Mouse (Mus musculus) forebrain, embryonic 16.5 days (tissue): Measurements from ENCODE around the gene Btbd9. TPM values are rescaled to one million over a fixed set of nuclear protein-coding genes. Genes with fewer than 3 reads are reported as not detected.

Experiments
- ATAC-seq: fragments of 200-750 bp; cut with Nextera tagmentation; 2 replicates; pipeline ENCODE4 v1.8.0; 2017; ENCODE audit warnings: mild to moderate bottlenecking, moderate library complexity
- H3K27ac ChIP-seq: fragments of 300-500 bp; sonication (generic); 2 replicates; pipeline ENCODE4 v1.5.1; 2014; ENCODE audit warnings: low read length, control low read depth
- H3K27me3 ChIP-seq: fragments of 300-500 bp; sonication (generic); replicated peaks from 2 replicates; pipeline ENCODE4 v1.6.1; 2014; ENCODE audit warnings: low read length; ENCODE audit not compliant: control insufficient read depth, insufficient read depth
- H3K36me3 ChIP-seq: fragments of 300-500 bp; sonication (generic); 2 replicates; pipeline ENCODE4 v1.6.1; 2014; ENCODE audit not compliant: control insufficient read depth, insufficient read depth
- H3K4me1 ChIP-seq: fragments of 300-500 bp; sonication (generic); replicated peaks from 2 replicates; pipeline ENCODE4 v1.6.1; 2014; ENCODE audit warnings: low read length; ENCODE audit not compliant: control insufficient read depth, insufficient read depth
- H3K4me2 ChIP-seq: fragments of 300-500 bp; sonication (generic); 2 replicates; pipeline ENCODE4 v1.6.1; 2014; ENCODE audit warnings: mild to moderate bottlenecking, low read length, control low read depth
- H3K4me3 ChIP-seq: fragments of 300-500 bp; sonication (generic); replicated peaks from 2 replicates; pipeline ENCODE4 v1.5.1; 2014; ENCODE audit warnings: mild to moderate bottlenecking, low read length, control low read depth
- H3K9ac ChIP-seq: fragments of 300-500 bp; sonication (generic); replicated peaks from 2 replicates; pipeline ENCODE4 v1.6.1; 2014; ENCODE audit warnings: low read depth, low read length, control low read depth
- H3K9me3 ChIP-seq: fragments of 300-500 bp; sonication (generic); 2 replicates; pipeline ENCODE4 v1.6.1; 2016; ENCODE audit warnings: low read length; ENCODE audit not compliant: control insufficient read depth
- WGBS: fragments of 180-500 bp; shearing (Covaris S2); extraction: QIAGEN DNeasy Blood & Tissue Kit; methylation state at CpG from one replicate; pipeline ENCODE4 v1.1.7; 2014; 5-methylcytosine and 5-hydroxymethylcytosine counted together
- polyA plus RNA-seq: library from polyadenylated mRNA; unstranded; fragments of >200 nt; fragmentation: Nextera tagmentation; extraction: Ambion mirVana; gene quantifications from 2 replicates; pipeline ENCODE4 v1.2.1, GENCODE M21; 2015

Btbd9 gene
- polyA plus RNA-seq, 1 experiment from 2014 or later = 141 TPM

DNA sequence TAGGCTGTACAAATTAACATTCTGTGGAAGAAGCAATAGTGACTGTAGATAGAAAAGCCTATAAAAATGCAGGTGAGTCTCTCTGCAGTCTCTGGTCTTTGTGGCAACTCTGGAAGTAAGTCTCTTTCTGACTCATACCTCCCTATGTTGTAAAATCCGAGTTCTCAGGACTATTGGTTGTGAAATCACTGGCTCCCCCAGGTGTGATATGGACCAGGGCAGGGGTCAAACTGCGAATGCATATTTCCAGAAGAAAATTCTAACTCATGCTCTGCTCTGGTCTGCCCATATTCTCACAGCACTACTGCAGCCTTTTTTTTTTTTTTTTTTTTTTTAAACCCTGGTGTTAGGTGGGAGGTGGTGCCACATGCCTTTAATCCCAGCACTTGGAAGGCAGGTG lies 312.8 kb downstream of the Btbd9 start:
- Histone ChIP-seq H3K4me1 (peaks cover 17% of the 10 kb centered on the region), H3K4me2 (no peak overlapping the region), H3K9ac (no peak overlapping the region), H3K27ac (no peak overlapping the region), H3K27me3 (no peaks in the 10 kb centered on the region), H3K36me3 (no peaks in the 10 kb centered on the region), H3K9me3 (no peaks in the 10 kb centered on the region), H3K4me3 (no peak overlapping the region)
- no peak for ATAC-seq
- 83% methylated on average over 2 of the region's 2 CpGs for WGBS

DNA sequence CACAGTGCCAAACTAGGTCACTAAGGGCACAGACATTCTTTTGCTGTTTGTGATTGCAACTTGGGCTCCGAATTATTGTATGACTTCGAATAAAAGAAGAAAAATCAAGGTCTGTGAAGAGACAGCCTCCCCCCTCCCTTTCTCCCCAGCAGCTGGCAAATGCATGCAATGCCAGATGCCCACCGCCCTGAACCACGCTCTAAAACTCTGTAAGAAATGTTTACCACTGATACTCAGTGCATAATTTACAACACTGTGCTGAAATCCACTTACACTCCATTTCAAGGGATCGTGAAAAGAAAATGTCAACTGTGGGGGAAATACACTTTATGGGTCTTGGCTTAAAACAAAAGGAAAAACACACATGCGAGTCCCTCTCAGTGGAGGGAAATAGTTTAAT lies 313.3 kb downstream of the Btbd9 start:
- no peaks in the 10 kb centered on the region for H3K9me3 ChIP-seq
- H3K4me3 ChIP-seq = no peak overlapping the region
- ATAC-seq = peak; percentile 47; the same call in 1 of the 2 replicates
- no peak overlapping the region for H3K9ac ChIP-seq
- H3K4me1 ChIP-seq = peaks cover 17% of the 10 kb centered on the region
- no peaks in the 10 kb centered on the region for H3K36me3 ChIP-seq
- no peaks in the 10 kb centered on the region for H3K27me3 ChIP-seq
- H3K4me2 ChIP-seq = no peak overlapping the region
- H3K27ac ChIP-seq = no peak overlapping the region
- 33% methylated on average over 6 of the region's 6 CpGs for WGBS

DNA sequence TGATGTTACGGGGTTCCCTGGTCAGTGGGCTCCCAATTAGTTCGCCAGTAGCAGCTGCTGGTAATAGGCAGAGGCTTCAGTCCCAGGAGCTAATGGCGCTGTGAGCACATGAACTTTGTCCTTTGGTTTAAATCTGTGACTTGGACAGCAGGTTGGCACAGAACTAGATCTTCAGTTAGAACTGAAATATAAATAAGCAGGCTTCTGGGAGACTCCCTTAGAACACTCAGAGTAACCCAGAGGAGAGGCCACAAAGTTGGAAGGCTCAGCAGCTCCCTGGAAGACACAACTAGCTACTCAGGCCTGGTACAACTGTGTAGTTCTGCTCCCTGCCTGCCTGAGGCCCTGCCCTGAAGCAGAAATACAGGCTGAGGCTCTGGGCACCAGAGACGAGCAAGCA lies 313.8 kb downstream of the Btbd9 start:
- Histone ChIP-seq H3K9ac (no peak overlapping the region), H3K27ac (no peak overlapping the region), H3K27me3 (no peaks in the 10 kb centered on the region), H3K36me3 (no peaks in the 10 kb centered on the region), H3K9me3 (no peaks in the 10 kb centered on the region), H3K4me2 (no peak overlapping the region), H3K4me1 (peaks cover 17% of the 10 kb centered on the region), H3K4me3 (no peak overlapping the region)
- 54% methylated on average over 4 of the region's 4 CpGs for WGBS
- no peak for ATAC-seq

DNA sequence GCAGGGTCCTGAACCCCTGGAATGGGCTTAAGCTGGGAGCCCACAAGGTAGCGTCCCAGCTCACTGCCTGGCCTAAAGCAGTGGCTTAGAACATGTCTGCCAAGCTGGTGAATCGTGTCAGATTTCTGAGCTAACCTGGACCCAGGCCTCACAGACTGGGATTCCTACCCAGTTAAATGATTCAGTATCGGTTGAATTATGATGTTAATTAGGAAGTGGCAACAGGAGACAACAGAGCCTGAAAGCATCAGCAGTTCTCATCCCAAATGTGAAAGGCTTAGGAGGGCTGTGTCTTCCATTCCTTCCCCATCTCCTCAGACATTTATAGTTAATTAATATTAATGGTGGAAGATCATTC lies 314.3 kb downstream of the Btbd9 start:
- H3K27ac ChIP-seq = no peak overlapping the region
- 57% methylated on average over 3 of the region's 3 CpGs for WGBS
- H3K9ac ChIP-seq = no peak overlapping the region
- no peaks in the 10 kb centered on the region for H3K27me3 ChIP-seq
- no peak overlapping the region for H3K4me2 ChIP-seq
- H3K9me3 ChIP-seq = no peaks in the 10 kb centered on the region
- H3K36me3 ChIP-seq = no peaks in the 10 kb centered on the region
- no peak for ATAC-seq
- H3K4me3 ChIP-seq = no peak overlapping the region
- H3K4me1 ChIP-seq = peaks cover 17% of the 10 kb centered on the region

- Histone ChIP-seq H3K27ac (no peak overlapping the region), H3K27me3 (no peaks in the 10 kb centered on the region), H3K4me3 (no peak overlapping the region), H3K4me1 (peaks cover 22% of the 10 kb centered on the region), H3K4me2 (no peak overlapping the region), H3K9ac (no peak overlapping the region), H3K9me3 (no peaks in the 10 kb centered on the region), H3K36me3 (no peaks in the 10 kb centered on the region)
- WGBS = 67% methylated on average over 10 of the region's 10 CpGs
- no peak for ATAC-seq
Observed at GRCm38 (mm10) chr17:30261307-30261982, 314.8 kb downstream of the Btbd9 start.

GRCm38 (mm10) chr17:30260641-30261306 lies 315.5 kb downstream of the Btbd9 start:
- H3K9me3 ChIP-seq = no peaks in the 10 kb centered on the region
- WGBS = 69% methylated on average over 6 of the region's 6 CpGs
- H3K4me3 ChIP-seq = no peak overlapping the region
- H3K27ac ChIP-seq = no peak overlapping the region
- no peak overlapping the region for H3K9ac ChIP-seq
- H3K4me2 ChIP-seq = no peak overlapping the region
- no peaks in the 10 kb centered on the region for H3K27me3 ChIP-seq
- H3K36me3 ChIP-seq = no peaks in the 10 kb centered on the region
- ATAC-seq = no peak
- peaks cover 27% of the 10 kb centered on the region for H3K4me1 ChIP-seq

DNA sequence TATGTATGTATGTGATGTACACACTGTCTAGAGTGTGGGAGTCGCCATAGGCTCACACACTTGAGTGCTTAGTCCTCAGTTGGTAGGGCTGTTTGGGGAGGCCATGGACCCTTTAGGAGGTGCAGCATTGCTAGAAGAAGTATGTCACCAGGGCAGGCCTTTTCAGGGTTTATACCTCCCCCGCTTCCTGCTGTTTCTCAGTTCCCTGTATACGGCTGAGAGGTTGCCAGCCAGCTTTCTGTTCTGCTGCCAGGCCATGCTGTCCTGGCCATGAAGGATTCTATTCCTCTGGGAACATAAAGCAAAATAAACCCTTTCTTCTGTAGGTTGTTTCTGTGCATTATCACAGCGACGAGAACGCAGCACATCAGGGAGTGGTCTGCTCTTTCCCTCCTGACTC lies 316.4 kb downstream of the Btbd9 start:
- no peak for ATAC-seq
- 71% methylated on average over 6 of the region's 6 CpGs for WGBS
- no peak overlapping the region for H3K4me3 ChIP-seq
- no peaks in the 10 kb centered on the region for H3K27me3 ChIP-seq
- H3K36me3 ChIP-seq = no peaks in the 10 kb centered on the region
- H3K4me1 ChIP-seq = peaks cover 29% of the 10 kb centered on the region
- no peak overlapping the region for H3K4me2 ChIP-seq
- H3K9ac ChIP-seq = no peak overlapping the region
- H3K27ac ChIP-seq = no peak overlapping the region
- no peaks in the 10 kb centered on the region for H3K9me3 ChIP-seq

DNA sequence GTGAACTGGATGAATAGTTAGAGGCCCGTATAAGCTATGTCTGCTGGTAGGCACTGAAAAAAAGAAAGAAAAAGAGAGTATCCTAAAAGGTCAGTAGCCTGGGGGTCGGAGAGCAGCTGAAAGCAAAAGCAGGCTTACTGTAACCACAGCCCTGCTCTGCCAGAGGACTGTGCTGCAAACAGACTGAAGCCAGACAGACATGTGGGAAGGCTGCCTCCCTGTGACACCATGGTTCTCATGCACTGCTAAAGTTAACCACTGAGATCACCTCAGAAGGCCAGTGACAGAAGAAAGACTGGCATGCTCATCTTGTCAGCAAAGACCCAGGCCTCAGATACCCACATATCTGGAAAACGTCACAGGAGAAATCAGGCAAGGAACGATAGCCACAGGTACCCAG lies 317.8 kb downstream of the Btbd9 start:
- ATAC-seq = no peak
- H3K27ac ChIP-seq = no peak overlapping the region
- peaks cover 28% of the 10 kb centered on the region for H3K4me1 ChIP-seq
- WGBS = 73% methylated on average over 4 of the region's 4 CpGs
- no peak overlapping the region for H3K9ac ChIP-seq
- no peak overlapping the region for H3K4me3 ChIP-seq
- no peak overlapping the region for H3K4me2 ChIP-seq
- no peaks in the 10 kb centered on the region for H3K36me3 ChIP-seq
- H3K27me3 ChIP-seq = no peaks in the 10 kb centered on the region
- no peaks in the 10 kb centered on the region for H3K9me3 ChIP-seq

GRCm38 (mm10) chr17:30255928-30256560 lies 320.2 kb downstream of the Btbd9 start:
- Histone ChIP-seq H3K36me3 (no peaks in the 10 kb centered on the region), H3K4me3 (no peak overlapping the region), H3K4me2 (no peak overlapping the region), H3K9ac (no peak overlapping the region), H3K27ac (no peak overlapping the region), H3K9me3 (no peaks in the 10 kb centered on the region), H3K4me1 (peaks cover 16% of the 10 kb centered on the region), H3K27me3 (no peaks in the 10 kb centered on the region)
- ATAC-seq = no peak
- 68% methylated on average over 8 of the region's 8 CpGs for WGBS
